Mouse (Mus musculus): Measurements from ENCODE around the gene Bpifb2. TPM values are rescaled to one million over a fixed set of nuclear protein-coding genes. Genes with fewer than 3 reads are reported as not detected.
"Not testable (repeated sequence)": the region's sequence is repeated elsewhere in the genome, so short reads cannot be mapped to it uniquely, and the experiment has no call there.

The Bpifb2 gene
- total RNA-seq (2012; rRNA removed) = not detected in 2 replicates

DNA sequence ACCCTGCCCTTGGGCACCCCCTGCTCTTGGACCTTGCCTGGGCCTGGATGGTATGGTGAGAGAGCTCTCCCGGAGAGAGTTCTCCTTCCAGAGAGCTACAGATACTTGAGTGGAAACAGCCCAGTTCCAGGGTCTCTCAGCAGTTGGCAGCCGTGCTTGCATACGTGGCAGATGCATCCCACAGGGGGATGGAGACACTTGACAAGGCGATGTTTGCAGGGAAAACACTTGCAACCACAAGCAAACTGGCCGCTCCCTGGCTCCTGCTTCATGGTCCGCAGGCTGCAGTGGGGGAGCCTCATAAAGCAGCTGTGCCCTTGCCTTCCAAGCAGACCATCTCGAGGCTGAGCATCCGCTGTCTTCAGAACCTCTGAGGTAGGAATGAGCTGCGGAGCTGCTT is at the start of gene Bpifb2:
Bpifb2 (plus strand) TSS at position 301 of the 400 bp plus-strand sequence.
- H3K27ac ChIP-seq (ENCODE audit: insufficient read depth, low read depth, low read length, poor library complexity, severe bottlenecking) = no peak within 1 kb of the TSS
- no peaks in the 10 kb centered on the region for H3K36me3 ChIP-seq (ENCODE audit: control insufficient read depth, insufficient read depth, low read length, poor library complexity, severe bottlenecking)
- no peaks in the 10 kb centered on the region for H3K9me3 ChIP-seq (ENCODE audit: control insufficient read depth, insufficient read depth, low read depth, low read length)
- H3K9ac ChIP-seq (ENCODE audit: insufficient read depth, low read depth, low read length, poor library complexity, severe bottlenecking) = no peak within 1 kb of the TSS
- in situ Hi-C loops (cut with MboI; ENCODE audit: low sequenced_read_pairs in 2 of 2, unreplicated experiment in 2 of 2) = no loop called here
- TF ChIP-seq HCFC1 (IDR thresholded peaks at IDR 0.05; ENCODE audit: borderline replicate concordance, insufficient read depth, low read length) = no peak
- no peak for TF ChIP-seq ZC3H11A (IDR thresholded peaks at IDR 0.05; ENCODE audit: borderline replicate concordance, low read depth, low read length)
- TF ChIP-seq MAFK (IDR thresholded peaks at IDR 0.05; ENCODE audit: insufficient read depth, low read depth, low read length) = no peak
- no peak for TF ChIP-seq CHD2 (IDR thresholded peaks at IDR 0.05; ENCODE audit: low read depth, low read length)
- TF ChIP-seq ZNF384 (IDR thresholded peaks at IDR 0.05; ENCODE audit: low read depth, low read length) = no peak
- H3K4me3 ChIP-seq (ENCODE audit: insufficient read depth in 1 of 2, low read depth in 1 of 2, low read length in 2 of 2, poor library complexity in 1 of 2, severe bottlenecking in 1 of 2) = no peak within 1 kb of the TSS
- H3K4me1 ChIP-seq (ENCODE audit: control insufficient read depth in 2 of 2, insufficient read depth in 2 of 2, low read length in 2 of 2, poor library complexity in 1 of 2) = no peaks in the 10 kb centered on the region
- no peak for DNase-seq (ENCODE audit: low read depth, low spot score)

GRCm38 (mm10) chr2:153825900-153826299 is 48.9 kb upstream of the Bpifb2 start:
- H3K27ac ChIP-seq (ENCODE audit: insufficient read depth, low read depth, low read length, poor library complexity, severe bottlenecking); H3K9ac ChIP-seq (ENCODE audit: insufficient read depth, low read depth, low read length, poor library complexity, severe bottlenecking); DNase-seq (ENCODE audit: low read depth, low spot score); H3K4me3 ChIP-seq (ENCODE audit: insufficient read depth in 1 of 2, low read depth in 1 of 2, low read length in 2 of 2, poor library complexity in 1 of 2, severe bottlenecking in 1 of 2); H3K36me3 ChIP-seq (ENCODE audit: control insufficient read depth, insufficient read depth, low read length, poor library complexity, severe bottlenecking); H3K9me3 ChIP-seq (ENCODE audit: control insufficient read depth, insufficient read depth, low read depth, low read length); H3K4me1 ChIP-seq (ENCODE audit: control insufficient read depth in 2 of 2, insufficient read depth in 2 of 2, low read length in 2 of 2, poor library complexity in 1 of 2); in situ Hi-C loops (cut with MboI; ENCODE audit: low sequenced_read_pairs in 2 of 2, unreplicated experiment in 2 of 2): not testable (repeated sequence)

DNA sequence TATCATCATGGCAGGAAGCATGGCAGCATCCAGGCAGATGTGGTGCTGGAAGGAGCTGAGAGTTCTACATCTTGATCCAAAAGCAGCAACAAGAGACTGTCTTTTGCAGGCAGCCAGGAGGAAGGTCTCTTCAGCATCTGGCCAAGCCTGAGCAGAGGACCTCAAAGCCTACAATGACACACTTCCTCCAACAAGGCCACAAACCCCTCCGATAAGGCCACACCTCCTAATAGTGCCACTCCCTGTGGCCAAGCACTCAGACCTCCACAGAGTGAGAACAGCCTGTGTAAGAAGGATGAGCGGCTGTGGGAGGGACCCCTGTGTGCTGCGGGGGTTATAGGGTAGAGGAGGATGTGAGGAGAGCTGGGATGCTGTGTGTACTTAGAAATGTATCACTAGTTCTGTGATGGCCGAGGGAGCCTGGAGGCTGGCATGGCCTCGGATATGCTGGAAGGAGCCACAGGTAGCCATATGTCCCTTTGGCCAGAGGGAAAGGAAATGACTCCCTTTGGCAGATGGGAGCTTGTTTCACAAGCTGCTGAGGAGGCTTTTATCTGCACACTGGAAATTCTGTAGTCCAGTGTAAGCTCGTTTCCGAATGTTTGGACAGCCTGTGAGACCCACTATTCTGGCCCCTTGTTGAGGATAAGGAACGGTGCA is 47.5 kb upstream of the Bpifb2 start:
- in situ Hi-C loops (cut with MboI; ENCODE audit: low sequenced_read_pairs in 2 of 2, unreplicated experiment in 2 of 2) = no loop called here
- no peaks in the 10 kb centered on the region for H3K36me3 ChIP-seq (ENCODE audit: control insufficient read depth, insufficient read depth, low read length, poor library complexity, severe bottlenecking)
- H3K27ac ChIP-seq (ENCODE audit: insufficient read depth, low read depth, low read length, poor library complexity, severe bottlenecking) = no peak overlapping the region
- no peak for DNase-seq (ENCODE audit: low read depth, low spot score)
- no peak overlapping the region for H3K4me3 ChIP-seq (ENCODE audit: insufficient read depth in 1 of 2, low read depth in 1 of 2, low read length in 2 of 2, poor library complexity in 1 of 2, severe bottlenecking in 1 of 2)
- H3K9ac ChIP-seq (ENCODE audit: insufficient read depth, low read depth, low read length, poor library complexity, severe bottlenecking) = no peak overlapping the region
- no peaks in the 10 kb centered on the region for H3K9me3 ChIP-seq (ENCODE audit: control insufficient read depth, insufficient read depth, low read depth, low read length)
- TF ChIP-seq ZNF384 (IDR thresholded peaks at IDR 0.05; ENCODE audit: low read depth, low read length) (no peak), ZC3H11A (IDR thresholded peaks at IDR 0.05; ENCODE audit: borderline replicate concordance, low read depth, low read length) (no peak), MAFK (IDR thresholded peaks at IDR 0.05; ENCODE audit: insufficient read depth, low read depth, low read length) (no peak), CHD2 (IDR thresholded peaks at IDR 0.05; ENCODE audit: low read depth, low read length) (no peak), HCFC1 (IDR thresholded peaks at IDR 0.05; ENCODE audit: borderline replicate concordance, insufficient read depth, low read length) (no peak)
- H3K4me1 ChIP-seq (ENCODE audit: control insufficient read depth in 2 of 2, insufficient read depth in 2 of 2, low read length in 2 of 2, poor library complexity in 1 of 2) = no peaks in the 10 kb centered on the region

GRCm38 (mm10) chr2:153828704-153829103 is 46.1 kb upstream of the Bpifb2 start:
- DNase-seq (ENCODE audit: low read depth, low spot score) = no peak
- Histone ChIP-seq H3K9ac (ENCODE audit: insufficient read depth, low read depth, low read length, poor library complexity, severe bottlenecking) (no peak overlapping the region), H3K9me3 (ENCODE audit: control insufficient read depth, insufficient read depth, low read depth, low read length) (no peaks in the 10 kb centered on the region), H3K4me3 (ENCODE audit: insufficient read depth in 1 of 2, low read depth in 1 of 2, low read length in 2 of 2, poor library complexity in 1 of 2, severe bottlenecking in 1 of 2) (no peak overlapping the region), H3K4me1 (ENCODE audit: control insufficient read depth in 2 of 2, insufficient read depth in 2 of 2, low read length in 2 of 2, poor library complexity in 1 of 2) (no peaks in the 10 kb centered on the region), H3K27ac (ENCODE audit: insufficient read depth, low read depth, low read length, poor library complexity, severe bottlenecking) (no peak overlapping the region), H3K36me3 (ENCODE audit: control insufficient read depth, insufficient read depth, low read length, poor library complexity, severe bottlenecking) (no peaks in the 10 kb centered on the region)
- TF ChIP-seq ZC3H11A (IDR thresholded peaks at IDR 0.05; ENCODE audit: borderline replicate concordance, low read depth, low read length) = no peak
- peak; percentile 82 for TF ChIP-seq MAFK (IDR thresholded peaks at IDR 0.05; ENCODE audit: insufficient read depth, low read depth, low read length)
- in situ Hi-C loops (cut with MboI; ENCODE audit: low sequenced_read_pairs in 2 of 2, unreplicated experiment in 2 of 2) = no loop called here

DNA sequence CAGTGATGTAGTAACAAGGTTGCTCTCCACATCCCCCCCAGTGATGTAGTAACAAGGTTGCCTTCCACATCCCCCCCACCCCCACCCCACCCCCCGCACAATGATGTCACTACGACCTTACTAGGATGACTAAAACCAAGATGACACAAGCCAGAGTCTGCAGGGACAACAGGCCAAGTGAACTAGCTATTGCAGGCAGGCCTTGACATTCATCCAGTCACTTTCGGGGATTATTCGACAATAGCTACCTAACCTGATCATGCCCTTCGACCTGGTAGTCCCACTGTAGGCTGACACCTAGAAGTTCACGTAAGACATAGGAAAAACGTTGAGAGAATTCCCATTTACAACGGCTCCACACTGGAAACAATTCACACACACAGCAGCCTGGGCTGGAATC is 41.6 kb upstream of the Bpifb2 start:
- H3K27ac ChIP-seq (ENCODE audit: insufficient read depth, low read depth, low read length, poor library complexity, severe bottlenecking) = no peak overlapping the region
- no peaks in the 10 kb centered on the region for H3K9me3 ChIP-seq (ENCODE audit: control insufficient read depth, insufficient read depth, low read depth, low read length)
- no peak overlapping the region for H3K9ac ChIP-seq (ENCODE audit: insufficient read depth, low read depth, low read length, poor library complexity, severe bottlenecking)
- no peaks in the 10 kb centered on the region for H3K4me1 ChIP-seq (ENCODE audit: control insufficient read depth in 2 of 2, insufficient read depth in 2 of 2, low read length in 2 of 2, poor library complexity in 1 of 2)
- H3K36me3 ChIP-seq (ENCODE audit: control insufficient read depth, insufficient read depth, low read length, poor library complexity, severe bottlenecking) = no peaks in the 10 kb centered on the region
- TF ChIP-seq ZC3H11A (IDR thresholded peaks at IDR 0.05; ENCODE audit: borderline replicate concordance, low read depth, low read length) (no peak), ZNF384 (IDR thresholded peaks at IDR 0.05; ENCODE audit: low read depth, low read length) (no peak), CHD2 (IDR thresholded peaks at IDR 0.05; ENCODE audit: low read depth, low read length) (no peak), MAFK (IDR thresholded peaks at IDR 0.05; ENCODE audit: insufficient read depth, low read depth, low read length) (no peak), HCFC1 (IDR thresholded peaks at IDR 0.05; ENCODE audit: borderline replicate concordance, insufficient read depth, low read length) (no peak)
- in situ Hi-C loops (cut with MboI; ENCODE audit: low sequenced_read_pairs in 2 of 2, unreplicated experiment in 2 of 2) = no loop called here
- no peak for DNase-seq (ENCODE audit: low read depth, low spot score)
- no peak overlapping the region for H3K4me3 ChIP-seq (ENCODE audit: insufficient read depth in 1 of 2, low read depth in 1 of 2, low read length in 2 of 2, poor library complexity in 1 of 2, severe bottlenecking in 1 of 2)

All from ES-E14 (cell line).